Mouse (Mus musculus): ENCODE measurements around the gene Chchd6. TPM values are rescaled to one million over a fixed set of nuclear protein-coding genes. Genes with fewer than 3 reads are reported as not detected.
A peak's percentile ranks its signal among the peaks of the same experiment; 100 is the strongest.

Gene Chchd6
- total RNA-seq, 1 experiment from 2014 or later, result 25.8 TPM

- peak; percentile 51 for DNase-seq
Measured at GRCm38 (mm10) chr6:89359771-89360708, 235.4 kb downstream of the Chchd6 start.

DNA sequence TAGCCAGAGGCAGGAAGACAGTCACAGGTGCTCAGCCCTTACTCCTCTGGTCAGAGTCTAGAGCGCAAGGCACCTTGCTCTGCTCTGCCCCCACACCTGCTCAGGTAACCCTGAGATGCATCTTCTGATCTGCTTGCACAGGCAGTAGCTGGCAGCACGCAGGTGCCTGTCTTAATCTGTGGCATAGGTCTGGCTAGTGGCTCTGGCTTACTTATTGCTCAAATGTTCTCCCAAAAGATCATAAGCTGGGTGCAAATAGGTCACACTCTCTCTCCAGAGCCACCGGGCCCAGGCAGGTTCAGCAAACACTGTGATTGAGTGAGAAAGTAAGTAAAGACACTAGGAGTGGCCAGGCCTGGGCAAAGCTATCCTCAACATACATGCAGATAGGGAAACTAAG lies 236.3 kb downstream of the Chchd6 start:
- no peak for DNase-seq

GRCm38 (mm10) chr6:89355661-89356060 lies 239.8 kb downstream of the Chchd6 start:
- no peak for DNase-seq

GRCm38 (mm10) chr6:89354726-89355125 lies 240.7 kb downstream of the Chchd6 start:
- DNase-seq, result peak; percentile 92

GRCm38 (mm10) chr6:89354076-89354475 lies 241.4 kb downstream of the Chchd6 start:
- DNase-seq, result peak; percentile 74

- DNase-seq, result peak; percentile 65
Measured at GRCm38 (mm10) chr6:89353101-89353500, 242.4 kb downstream of the Chchd6 start.

DNA sequence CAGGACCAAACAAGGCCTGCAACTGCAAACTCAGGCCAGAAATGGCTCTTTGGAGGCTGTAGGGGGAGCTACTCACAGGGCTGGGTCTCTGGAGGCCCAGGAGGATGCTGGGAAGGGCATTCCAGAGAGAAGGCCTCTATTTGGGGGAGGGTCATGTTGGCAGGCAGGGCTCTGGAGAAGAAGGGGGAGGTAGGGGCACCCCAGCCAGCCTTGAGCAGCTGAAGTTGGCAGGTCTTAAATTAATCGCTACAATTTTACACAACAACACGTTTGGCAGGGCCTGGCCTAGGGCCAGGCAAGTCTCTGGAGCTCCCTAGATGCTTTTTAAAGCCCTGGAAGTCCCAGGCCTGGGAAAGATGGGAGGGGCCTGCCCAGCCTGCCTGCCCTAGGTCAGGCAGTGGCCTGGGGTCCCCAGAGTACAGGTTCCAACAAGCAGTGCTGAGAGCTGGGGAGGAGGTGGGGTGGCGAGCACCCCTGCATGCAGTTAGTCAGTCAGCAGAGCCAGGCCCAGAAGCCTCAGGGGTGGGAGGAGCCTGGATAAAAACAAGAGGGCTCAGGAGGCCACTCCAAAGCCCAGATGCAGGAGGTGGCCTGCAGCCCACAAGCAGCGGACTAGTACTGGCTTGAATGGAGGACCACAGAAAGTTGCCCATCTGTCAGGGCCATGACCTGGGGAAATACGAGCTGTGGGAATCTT lies 243.9 kb downstream of the Chchd6 start:
- DNase-seq, result peak; percentile 84

- no peak for DNase-seq
Measured at GRCm38 (mm10) chr6:89350520-89350919, 244.9 kb downstream of the Chchd6 start.

DNA sequence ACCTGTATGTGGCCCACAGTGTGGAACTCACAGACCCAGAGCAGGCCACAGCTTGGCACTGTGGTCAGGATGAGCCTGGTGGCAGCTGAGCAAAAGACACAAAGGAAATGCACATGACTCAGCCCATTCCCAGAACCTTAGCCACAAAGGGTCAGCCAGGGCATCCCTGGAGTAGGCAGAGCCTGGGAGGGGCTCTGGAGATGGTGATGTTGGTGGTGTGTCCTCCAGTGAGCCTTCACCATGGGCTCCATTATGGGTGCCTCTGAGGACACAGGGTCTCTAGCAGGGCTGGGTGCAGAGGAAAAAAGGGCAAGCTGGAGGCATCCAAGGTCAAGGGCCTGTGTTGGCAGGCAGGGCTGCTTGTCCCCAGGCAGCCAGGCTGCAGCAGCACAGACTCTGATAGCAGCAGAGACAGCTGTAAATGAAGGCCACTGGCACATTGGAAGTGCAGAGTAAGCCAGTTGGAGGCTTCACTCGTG lies 245.4 kb downstream of the Chchd6 start:
- peak; percentile 65 for DNase-seq

- DNase-seq, result no peak
Measured at GRCm38 (mm10) chr6:89348363-89348762, 247.1 kb downstream of the Chchd6 start.

DNA sequence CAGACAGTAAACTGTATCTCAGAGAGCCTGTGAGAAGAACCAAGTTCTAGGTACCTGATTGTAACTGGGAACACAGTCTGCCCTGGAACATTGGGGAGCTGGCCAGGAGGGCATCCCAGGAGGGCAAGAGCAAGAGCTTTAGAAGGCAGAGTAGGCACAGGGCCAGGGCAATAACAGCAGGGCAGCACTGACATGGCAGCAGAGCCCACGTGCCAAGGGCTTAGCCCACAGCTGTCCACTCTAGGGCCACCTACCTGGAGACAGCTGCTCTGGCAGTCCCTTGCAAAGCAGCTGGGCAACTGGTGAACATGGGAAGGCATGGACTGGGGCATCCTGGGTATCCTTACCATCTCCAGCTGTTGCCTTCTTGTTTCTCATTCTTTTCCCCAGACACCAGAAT lies 247.7 kb downstream of the Chchd6 start:
- DNase-seq, result peak; percentile 77

DNA sequence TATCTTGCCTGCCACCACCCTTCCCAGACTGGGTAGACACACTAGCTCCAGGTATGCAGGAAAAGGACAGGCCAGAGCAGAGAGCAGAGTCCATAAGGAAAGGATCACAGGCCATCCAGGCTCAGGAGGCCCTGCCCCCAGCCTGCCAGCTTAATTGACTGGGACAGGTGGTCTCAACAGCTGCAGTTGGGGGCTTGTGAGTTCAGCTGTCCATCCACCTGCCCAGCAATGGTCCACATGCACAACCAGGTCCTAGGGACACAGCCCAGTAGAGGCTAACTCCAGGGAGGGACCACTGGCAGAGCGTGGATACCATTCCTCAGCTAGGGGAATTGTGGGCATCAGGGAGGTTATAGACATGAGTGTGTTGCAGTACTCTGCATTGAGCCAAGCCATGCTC lies 249.6 kb downstream of the Chchd6 start:
- no peak for DNase-seq

DNA sequence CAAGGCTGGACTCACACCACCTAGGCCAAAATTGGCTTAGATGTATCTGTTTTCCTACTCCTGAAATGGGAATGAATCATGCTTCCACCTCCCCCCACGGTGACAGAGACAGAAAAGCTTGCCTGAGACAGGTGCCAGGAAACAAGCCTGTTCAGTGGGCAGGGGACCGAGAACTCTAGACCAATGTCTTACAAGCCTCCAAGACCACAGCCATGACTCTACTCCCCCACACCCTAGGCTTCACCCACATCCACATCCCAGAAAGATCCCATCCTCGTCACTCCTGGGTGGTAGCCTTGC lies 250.0 kb downstream of the Chchd6 start:
- DNase-seq, result peak; percentile 49

- DNase-seq, result peak; percentile 86
Measured at GRCm38 (mm10) chr6:89344613-89345485, 250.6 kb downstream of the Chchd6 start.

GRCm38 (mm10) chr6:89341981-89342380 lies 253.5 kb downstream of the Chchd6 start:
- no peak for DNase-seq

GRCm38 (mm10) chr6:89339447-89339846 lies 256.0 kb downstream of the Chchd6 start:
- peak; percentile 88 for DNase-seq

GRCm38 (mm10) chr6:89338733-89339132 lies 256.7 kb downstream of the Chchd6 start:
- peak; percentile 57 for DNase-seq

DNA sequence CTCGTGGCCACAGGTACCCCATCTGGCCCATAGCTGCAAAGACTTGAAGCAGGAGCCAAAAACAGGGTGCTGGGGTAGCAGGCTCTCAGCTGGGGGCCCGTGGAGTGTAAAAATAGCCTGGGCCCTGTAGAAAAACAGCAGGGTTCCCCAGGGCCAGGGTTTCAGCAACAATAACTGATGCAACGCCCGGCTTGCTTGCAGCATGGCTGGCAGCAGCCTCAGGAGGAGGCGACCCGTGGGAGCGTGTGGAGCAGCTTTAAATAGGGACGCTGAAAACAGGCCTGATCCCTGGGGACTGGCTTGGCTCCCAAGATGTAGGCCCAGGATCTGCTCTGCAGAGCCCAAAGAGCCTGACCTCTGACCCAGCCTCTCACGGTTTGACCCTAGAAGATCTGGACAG lies 257.9 kb downstream of the Chchd6 start:
- peak; percentile 82 for DNase-seq

GRCm38 (mm10) chr6:89333964-89334702 lies 261.3 kb downstream of the Chchd6 start:
- no peak for DNase-seq

Measured in adrenal gland, postnatal 14 days (tissue).